Mouse (Mus musculus) Muller cell, postnatal 12 days (primary cell): ENCODE measurements at regions not wholly inside any gene's neighbourhood (a gene's known extent, or its start where the extent isn't known, plus 50 kb on each side); places are given as distances from the start of the nearest gene placed in this dataset.

Source experiments
- DNase-seq: peaks from one replicate; pipeline ENCODE4 v3.0.0-alpha.2; 2015; ENCODE audit errors: inconsistent ontology term

GRCm38 (mm10) chr13:112216084-112216483 is 72.2 kb upstream of the Ankrd55 start:
- no peak for DNase-seq

- DNase-seq, result no peak
Observed at GRCm38 (mm10) chr13:112218389-112218788, 69.9 kb upstream of the Ankrd55 start.

- DNase-seq, result no peak
Observed at GRCm38 (mm10) chr13:112220184-112220583, 68.1 kb upstream of the Ankrd55 start.

GRCm38 (mm10) chr13:112223616-112224015 is 64.6 kb upstream of the Ankrd55 start:
- no peak for DNase-seq

- DNase-seq, result no peak
Observed at GRCm38 (mm10) chr13:112227766-112228165, 60.5 kb upstream of the Ankrd55 start.

- DNase-seq, result no peak
Observed at GRCm38 (mm10) chr13:112228846-112229245, 59.4 kb upstream of the Ankrd55 start.

GRCm38 (mm10) chr13:112230176-112230575 is 58.1 kb upstream of the Ankrd55 start:
- no peak for DNase-seq

GRCm38 (mm10) chr13:112234695-112235094 is 53.6 kb upstream of the Ankrd55 start:
- no peak for DNase-seq

GRCm38 (mm10) chr13:112236956-112237355 is 51.3 kb upstream of the Ankrd55 start:
- DNase-seq, result peak; percentile 80

- DNase-seq, result no peak
Observed at GRCm38 (mm10) chr13:112237377-112237776, 50.9 kb upstream of the Ankrd55 start.

- DNase-seq, result peak; percentile 36
Observed at GRCm38 (mm10) chr13:112237917-112238316, 50.3 kb upstream of the Ankrd55 start.
